ENCODE assay signal across 28 mouse cellular contexts in the genomic region with DNA sequence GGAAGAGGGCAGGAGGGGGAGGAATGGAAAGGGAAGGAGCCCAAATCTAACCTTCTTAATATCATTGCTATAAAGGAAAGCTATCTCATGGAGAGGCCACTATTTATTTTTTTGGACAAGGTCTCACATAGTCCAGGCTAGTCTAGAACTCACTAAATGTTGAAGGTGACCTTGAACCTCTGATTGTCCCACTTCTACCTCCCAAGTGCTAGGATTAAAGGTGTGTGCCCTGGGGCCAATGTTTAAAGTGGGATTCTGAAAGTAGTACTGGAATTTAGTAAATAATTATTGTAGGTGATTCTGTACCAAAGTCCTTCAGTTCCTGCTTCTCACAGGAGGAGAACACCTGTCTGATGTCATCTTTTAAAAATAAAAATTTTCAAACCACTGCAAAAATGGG. TPM values are rescaled to one million over a fixed set of nuclear protein-coding genes. Genes with fewer than 3 reads are reported as not detected.
DNase-seq lines count a peak whose midpoint lies in the region; ATAC-seq and TF ChIP-seq lines count a peak whose summit lies in the region.
"Had no signal": no experiment of that assay in that cellular context is flagged by ENCODE, and none has a peak within 500 bp of the region (broad histone marks: within the 10 kb centered on the region; RNA-seq: fewer than 3 reads in every experiment).

No protein-coding gene starts in this region.

- H3K4me3 ChIP-seq in kidney, embryonic 15.5 days (replicated peaks) = no peak overlapping the region
- H3K4me3 ChIP-seq in kidney, postnatal 0 days (replicated peaks; ENCODE audit: low read depth, low read length) = no peak overlapping the region
- no peak overlapping the region for H3K4me3 ChIP-seq in intestine, postnatal 0 days (ENCODE audit: low read depth, low read length)
- H3K4me3 ChIP-seq: embryonic facial prominence, embryonic 10.5 days; embryonic facial prominence, embryonic 13.5 days; erythroblast, embryonic 14.5 days; forebrain, embryonic 12.5 days; forebrain, embryonic 15.5 days; heart, embryonic 12.5 days; heart, embryonic 15.5 days; hindbrain, embryonic 10.5 days had no signal

- H3K4me2 ChIP-seq in kidney, embryonic 15.5 days = no peak overlapping the region
- no peak overlapping the region for H3K4me2 ChIP-seq in kidney, postnatal 0 days (ENCODE audit: low read length)
- no peak overlapping the region for H3K4me2 ChIP-seq in intestine, postnatal 0 days (replicated peaks; ENCODE audit: low read depth)
- H3K4me2 ChIP-seq: embryonic facial prominence, embryonic 13.5 days; forebrain, embryonic 12.5 days; forebrain, embryonic 15.5 days; heart, embryonic 12.5 days; heart, embryonic 15.5 days; hindbrain, embryonic 14.5 days had no signal

- no peak overlapping the region for H3K27ac ChIP-seq in kidney, embryonic 15.5 days
- no peak overlapping the region for H3K27ac ChIP-seq in kidney, postnatal 0 days
- H3K27ac ChIP-seq in intestine, postnatal 0 days (ENCODE audit: low read depth, low read length) = no peak overlapping the region
- H3K27ac ChIP-seq: embryonic facial prominence, embryonic 10.5 days; embryonic facial prominence, embryonic 13.5 days; forebrain, embryonic 12.5 days; forebrain, embryonic 15.5 days; heart, embryonic 15.5 days; hindbrain, embryonic 10.5 days; hindbrain, embryonic 14.5 days had no signal

- TF ChIP-seq CTCF in kidney, postnatal 0 days (IDR thresholded peaks at IDR 0.05; ENCODE audit: low read depth) = no peak
- TF ChIP-seq CTCF in intestine, postnatal 0 days (IDR thresholded peaks at IDR 0.05; ENCODE audit: low read depth) = no peak

- no peaks in the 10 kb centered on the region for H3K36me3 ChIP-seq in kidney, embryonic 15.5 days
- no peaks in the 10 kb centered on the region for H3K36me3 ChIP-seq in kidney, postnatal 0 days (ENCODE audit: insufficient read depth, low read length)
- H3K36me3 ChIP-seq in intestine, postnatal 0 days (ENCODE audit: control insufficient read depth, insufficient read depth) = no peaks in the 10 kb centered on the region
- H3K36me3 ChIP-seq: embryonic facial prominence, embryonic 10.5 days; embryonic facial prominence, embryonic 13.5 days; forebrain, embryonic 12.5 days; forebrain, embryonic 15.5 days; heart, embryonic 12.5 days; heart, embryonic 15.5 days; hindbrain, embryonic 10.5 days had no signal

- H3K9me3 ChIP-seq in kidney, embryonic 15.5 days (replicated peaks) = no peaks in the 10 kb centered on the region
- H3K9me3 ChIP-seq in kidney, postnatal 0 days (replicated peaks; ENCODE audit: low read length) = no peaks in the 10 kb centered on the region
- H3K9me3 ChIP-seq in intestine, postnatal 0 days (ENCODE audit: control insufficient read depth) = no peaks in the 10 kb centered on the region
- H3K9me3 ChIP-seq: embryonic facial prominence, embryonic 10.5 days; embryonic facial prominence, embryonic 13.5 days; forebrain, embryonic 12.5 days; forebrain, embryonic 15.5 days; heart, embryonic 12.5 days; heart, embryonic 15.5 days; hindbrain, embryonic 10.5 days had no signal

- no peaks in the 10 kb centered on the region for H3K27me3 ChIP-seq in kidney, embryonic 15.5 days
- H3K27me3 ChIP-seq in kidney, postnatal 0 days (ENCODE audit: insufficient read depth, low read length) = no peaks in the 10 kb centered on the region
- H3K27me3 ChIP-seq in intestine, postnatal 0 days (replicated peaks; ENCODE audit: control insufficient read depth, insufficient read depth, low read length) = no peaks in the 10 kb centered on the region
- H3K27me3 ChIP-seq: embryonic facial prominence, embryonic 13.5 days; forebrain, embryonic 12.5 days; forebrain, embryonic 15.5 days; heart, embryonic 12.5 days; heart, embryonic 15.5 days had no signal

- ATAC-seq in kidney, embryonic 15.5 days (replicated peaks; ENCODE audit: low FRiP score) = no peak
- 0 out of 2 replicates have a peak, but pooled peaks have one; percentile 54 for ATAC-seq in kidney, postnatal 0 days (replicated peaks; ENCODE audit: low FRiP score, low read depth)
- ATAC-seq in intestine, postnatal 0 days = no peak
- ATAC-seq: CD4-positive, CD25-positive, alpha-beta regulatory T cell, adult 4 months; forebrain, embryonic 15.5 days had no signal

- DNase-seq in kidney, adult 8-10 months = peak; percentile 33 to 54
- DNase-seq in kidney, postnatal 0 days (ENCODE audit: low spot score) = no peak
- peak; percentile 40 to 61 for DNase-seq in kidney, postnatal 25 days
- no peak for DNase-seq in right cerebral cortex, adult 2 months (ENCODE audit: low spot score in 2 of 2)
- DNase-seq: adrenal gland, adult 2 months; adrenal gland, postnatal 25 days; cerebellum, adult 11-12 months; cerebellum, adult 8-10 months; cerebellum, postnatal 10 days; cerebellum, postnatal 36 days; embryo, embryonic 11 days; gastrocnemius, postnatal 25 days; heart, adult 18-20 months; heart, postnatal 10 days; heart, postnatal 36 days had no signal

- H3K9ac ChIP-seq in kidney, embryonic 15.5 days = no peak overlapping the region
- no peak overlapping the region for H3K9ac ChIP-seq in kidney, postnatal 0 days (ENCODE audit: low read depth, low read length)
- no peak overlapping the region for H3K9ac ChIP-seq in intestine, postnatal 0 days (ENCODE audit: low read depth, low read length)
- H3K9ac ChIP-seq: embryonic facial prominence, embryonic 13.5 days; forebrain, embryonic 12.5 days; forebrain, embryonic 15.5 days; heart, embryonic 12.5 days; heart, embryonic 15.5 days; hindbrain, embryonic 14.5 days had no signal

- 0 out of 2 replicates have a peak, but pooled peaks cover 8% of the 10 kb centered on the region for H3K4me1 ChIP-seq in kidney, embryonic 15.5 days
- H3K4me1 ChIP-seq in kidney, postnatal 0 days (replicated peaks; ENCODE audit: insufficient read depth, low read length) = no peaks in the 10 kb centered on the region
- H3K4me1 ChIP-seq in intestine, postnatal 0 days (replicated peaks; ENCODE audit: control insufficient read depth, insufficient read depth, low read length) = no peaks in the 10 kb centered on the region
- H3K4me1 ChIP-seq: embryonic facial prominence, embryonic 10.5 days; embryonic facial prominence, embryonic 13.5 days; forebrain, embryonic 12.5 days; forebrain, embryonic 15.5 days; heart, embryonic 12.5 days; heart, embryonic 15.5 days; hindbrain, embryonic 10.5 days had no signal

RNA-seq across cellular contexts. Expression of gene Dapk1, which starts 45.3 kb away (rescaled TPM):
- polyA plus RNA-seq in kidney, embryonic 15.5 days (2015; fragmentation: Nextera tagmentation; extraction: Ambion mirVana) = 21.9 and 26.0 TPM in 2 replicates
- 21.4 and 22.1 TPM in 2 replicates for polyA plus RNA-seq in kidney, postnatal 0 days (2015; fragmentation: Nextera tagmentation; extraction: Ambion mirVana)
- polyA plus RNA-seq in intestine, postnatal 0 days (2015; fragmentation: Nextera tagmentation; extraction: Ambion mirVana) = 3.3 TPM in 2 replicates
- polyA plus RNA-seq: C2C12 had no signal

Comparison
In these comparisons a context has a peak if more than half of its experiments do, and no peak if none do; other contexts are left out.
1. DNase-seq: peak in kidney, adult 8-10 months (2 of 2) and kidney, postnatal 25 days (2 of 2); none in kidney, postnatal 0 days (single experiment) and right cerebral cortex, adult 2 months (0 of 2).